Mouse (Mus musculus) Muller cell, postnatal 12 days (primary cell): Measurements from ENCODE around the gene Map7.

Experiments used
- DNase-seq: peaks from one replicate; pipeline ENCODE4 v3.0.0-alpha.2; 2015; ENCODE audit errors: inconsistent ontology term

The Map7 gene

DNA sequence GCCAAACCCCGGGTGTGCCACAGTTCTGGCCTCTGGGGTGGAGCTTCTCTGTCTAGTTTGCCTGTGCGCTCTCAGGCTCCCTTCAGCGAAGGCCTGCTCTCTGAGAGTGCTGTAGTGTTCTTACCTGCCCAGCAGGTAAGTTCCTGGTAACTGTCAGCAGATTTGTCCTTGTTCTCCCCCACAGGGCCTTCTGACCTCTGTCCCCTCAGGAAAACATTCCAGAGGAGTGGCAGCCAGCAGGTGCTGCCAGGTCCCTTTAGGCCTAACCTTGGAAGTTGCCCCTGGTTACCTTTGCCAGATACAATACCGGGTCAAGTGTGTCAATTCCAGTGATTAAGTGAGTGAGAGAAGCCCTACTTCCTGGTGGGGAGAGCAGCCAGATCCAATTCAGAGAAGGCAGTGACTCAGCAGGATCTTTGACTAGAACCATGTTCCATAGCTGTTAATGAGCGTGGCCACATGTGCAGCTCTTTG, 38.6 kb downstream of the Map7 start:
- DNase-seq = no peak

DNA sequence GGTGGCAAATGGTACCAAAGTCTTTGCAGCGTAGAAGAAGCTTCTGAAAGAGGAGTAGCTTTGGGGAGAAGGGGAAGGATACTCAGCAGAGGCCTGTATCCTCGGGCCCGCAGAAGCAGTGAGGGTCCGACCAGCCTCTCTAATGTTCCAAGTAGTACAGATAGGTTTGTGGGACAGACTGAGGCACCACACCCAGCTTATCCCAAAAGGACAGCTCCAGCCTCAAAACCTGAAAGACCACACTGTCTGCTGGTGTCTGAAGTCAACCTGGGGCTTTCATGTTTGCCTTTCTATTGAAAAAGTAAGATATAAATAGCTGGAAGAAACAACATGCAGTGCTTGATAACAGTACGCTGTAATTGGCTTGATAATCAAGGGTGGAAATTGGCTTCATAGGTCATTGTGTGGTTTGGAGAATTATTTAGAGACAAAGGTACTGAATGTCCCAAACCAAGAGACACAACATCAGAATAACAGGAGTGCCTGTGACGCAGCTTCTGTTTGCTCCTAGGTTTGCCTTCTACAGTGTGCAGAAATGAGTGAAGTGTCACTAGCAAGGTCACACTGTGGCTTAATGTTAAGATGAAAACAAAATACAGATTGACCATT, 42.0 kb downstream of the Map7 start:
- DNase-seq = no peak

DNA sequence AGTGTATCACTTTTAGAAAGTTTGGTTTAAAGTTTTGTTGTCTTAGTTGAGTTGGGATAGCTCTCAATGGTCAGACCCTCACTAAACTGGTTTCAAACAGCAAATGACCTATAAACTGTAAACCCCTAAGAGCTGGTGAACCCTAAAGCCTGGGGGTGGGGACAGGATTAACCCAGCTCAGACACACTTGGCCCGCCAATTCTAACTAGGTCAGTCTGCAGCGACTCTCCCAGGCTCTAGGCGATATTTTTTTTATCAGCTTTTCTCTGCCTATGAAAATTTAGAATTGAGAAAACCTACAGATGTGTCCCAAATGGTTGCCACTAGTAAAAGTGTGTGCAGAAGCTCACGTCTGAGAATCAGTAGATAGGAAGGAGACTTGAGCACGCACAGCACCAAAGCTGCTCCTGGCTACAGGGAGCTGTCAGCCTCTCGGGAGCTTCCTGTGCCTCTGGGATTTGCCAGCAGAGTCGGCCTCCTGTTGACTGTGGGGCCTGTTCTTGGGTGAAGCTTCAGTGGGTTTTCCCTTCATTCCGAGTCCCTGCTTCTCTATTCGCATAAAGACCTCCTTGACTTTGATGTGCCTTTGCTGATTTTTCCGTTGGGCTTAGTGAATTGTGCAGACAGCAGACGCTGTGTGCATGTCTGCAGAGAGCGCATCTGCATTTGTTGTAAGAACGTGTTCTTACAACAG, 46.7 kb downstream of the Map7 start:
- peak; percentile 16 for DNase-seq

DNA sequence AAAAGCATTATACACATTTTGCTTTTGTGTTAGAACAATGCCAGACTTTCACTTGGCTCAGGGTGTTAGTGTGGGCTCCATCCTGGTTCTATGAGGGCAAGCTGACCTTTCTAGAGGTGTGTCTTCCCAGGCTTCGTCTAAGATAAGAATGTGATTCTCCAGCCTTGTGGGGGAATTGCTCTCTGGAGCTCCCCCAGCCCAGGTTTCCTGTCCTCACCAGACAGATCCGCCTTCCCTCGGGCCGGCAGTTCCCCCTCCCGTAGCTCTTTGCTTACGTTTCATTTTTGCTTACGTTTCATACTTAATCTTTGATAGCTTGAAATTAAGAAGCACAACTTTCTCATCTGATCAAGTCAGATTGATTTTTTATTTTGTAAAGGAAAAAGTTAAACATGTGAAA, 48.8 kb downstream of the Map7 start:
- no peak for DNase-seq

DNA sequence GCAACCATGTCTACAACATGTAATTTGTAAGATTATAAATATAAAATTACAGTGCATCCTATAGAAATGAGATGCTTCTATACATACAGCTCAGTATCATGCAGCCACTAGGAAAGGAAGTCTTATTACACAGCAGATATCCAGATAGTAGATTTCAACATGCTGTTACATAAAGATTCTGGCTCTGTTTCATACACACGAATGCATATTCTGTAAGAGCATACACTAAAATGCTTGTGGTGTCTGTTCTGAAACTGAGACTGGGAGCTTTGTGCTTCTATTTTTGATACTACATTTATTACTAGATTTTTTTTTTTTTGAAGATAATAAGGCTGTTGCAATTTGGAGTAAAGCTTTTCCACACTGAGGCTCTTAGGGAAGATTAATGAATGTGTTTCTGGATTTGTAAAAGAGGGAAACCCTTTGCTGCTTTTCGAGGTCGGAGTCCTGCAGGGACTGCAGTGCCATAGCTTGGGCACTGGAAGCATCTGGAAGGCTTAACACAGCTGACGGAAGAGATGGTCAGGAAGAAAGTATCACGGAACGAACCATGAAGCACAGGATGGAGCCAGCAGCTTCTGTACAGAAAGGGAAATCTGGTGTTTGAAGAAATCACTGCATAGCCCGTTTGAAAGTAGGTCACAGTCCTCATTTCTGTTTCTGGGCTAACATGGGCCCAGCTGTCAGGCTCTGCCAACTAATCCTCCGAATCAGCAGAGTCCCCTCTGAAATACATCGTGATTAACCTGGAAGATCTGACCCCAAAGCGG, 50.9 kb downstream of the Map7 start:
- DNase-seq = peak; percentile 47

DNA sequence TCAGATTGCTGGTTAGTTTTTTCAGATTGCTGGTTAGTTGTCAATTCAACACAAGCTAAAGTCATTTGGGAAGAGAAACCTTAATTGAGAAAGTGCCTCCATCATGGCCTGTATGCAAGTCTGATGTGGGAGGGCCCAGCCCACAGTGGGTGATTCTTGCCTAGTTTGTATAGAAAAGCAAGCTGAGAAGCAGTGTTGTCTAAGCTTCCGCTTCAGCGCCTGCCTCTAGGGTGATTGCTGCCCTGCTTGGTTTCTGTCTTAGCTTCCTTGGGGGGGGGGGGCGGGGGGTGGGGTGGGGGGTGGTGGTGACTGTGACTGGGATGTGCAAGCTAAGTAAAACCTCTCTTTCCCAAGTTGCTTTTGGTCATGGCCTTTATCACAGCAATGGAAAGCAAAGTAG, 53.0 kb downstream of the Map7 start:
- DNase-seq = peak; percentile 46

- DNase-seq = peak; percentile 10
Observed at GRCm38 (mm10) chr10:20202171-20202570, 53.9 kb downstream of the Map7 start.

DNA sequence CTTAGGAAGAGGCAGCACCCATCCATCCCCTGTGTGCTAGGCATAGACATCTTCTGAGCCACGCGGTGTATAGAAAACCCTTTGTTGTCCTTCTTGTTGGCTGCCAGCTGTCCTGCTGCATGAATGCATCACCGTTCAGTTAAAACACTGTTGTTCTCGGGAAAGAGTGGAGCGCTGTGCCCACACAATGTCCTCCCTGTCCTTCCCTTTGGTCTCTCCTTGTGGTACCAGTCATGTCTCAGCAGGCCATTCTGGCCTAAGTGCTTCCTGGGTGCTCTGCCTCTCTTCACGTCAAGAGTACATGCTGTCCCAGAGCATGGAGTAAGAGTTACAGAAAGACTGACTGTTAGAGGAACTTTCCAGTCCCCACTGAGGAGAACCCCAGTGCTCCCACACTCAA, 54.5 kb downstream of the Map7 start:
- DNase-seq = peak; percentile 65

GRCm38 (mm10) chr10:20203502-20203901, 55.2 kb downstream of the Map7 start:
- no peak for DNase-seq

DNA sequence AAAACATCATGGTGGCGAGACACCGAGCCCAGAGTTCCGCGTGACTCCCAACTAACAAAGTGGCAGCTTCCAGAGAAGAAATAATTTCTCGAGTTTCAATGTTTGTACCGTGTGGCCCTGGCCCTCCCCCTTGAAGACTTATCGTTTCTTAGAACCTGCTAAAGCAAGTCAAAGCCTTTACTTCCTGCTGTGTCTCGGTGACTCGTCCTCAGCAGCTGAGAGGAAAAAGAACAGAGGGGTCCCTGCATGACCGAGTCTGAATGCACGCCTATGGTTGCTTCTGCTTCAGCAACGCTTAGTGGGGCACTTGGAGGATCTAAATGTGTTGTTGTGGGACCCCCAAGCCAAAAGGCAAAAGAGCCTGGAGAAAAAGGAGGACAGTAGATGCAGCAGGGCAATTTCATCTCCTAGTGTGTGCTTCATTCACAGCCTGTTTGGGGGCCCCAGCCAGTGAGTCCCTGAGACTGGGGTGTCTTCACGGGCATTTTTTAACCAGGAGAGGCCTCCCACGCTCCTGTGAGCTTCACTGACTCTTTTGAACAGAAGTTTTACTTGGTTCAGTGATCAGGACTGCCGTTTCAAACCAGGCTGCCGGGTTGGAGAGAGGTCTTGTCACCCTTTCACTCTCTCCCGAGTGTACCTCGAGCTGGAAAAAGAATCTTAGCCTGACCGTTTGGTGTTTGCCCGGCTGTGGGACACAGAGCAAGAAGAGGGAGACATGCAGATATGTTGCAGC, 56.6 kb downstream of the Map7 start:
- DNase-seq = peak; percentile 84

GRCm38 (mm10) chr10:20206966-20207365, 58.7 kb downstream of the Map7 start:
- DNase-seq = peak; percentile 30

DNA sequence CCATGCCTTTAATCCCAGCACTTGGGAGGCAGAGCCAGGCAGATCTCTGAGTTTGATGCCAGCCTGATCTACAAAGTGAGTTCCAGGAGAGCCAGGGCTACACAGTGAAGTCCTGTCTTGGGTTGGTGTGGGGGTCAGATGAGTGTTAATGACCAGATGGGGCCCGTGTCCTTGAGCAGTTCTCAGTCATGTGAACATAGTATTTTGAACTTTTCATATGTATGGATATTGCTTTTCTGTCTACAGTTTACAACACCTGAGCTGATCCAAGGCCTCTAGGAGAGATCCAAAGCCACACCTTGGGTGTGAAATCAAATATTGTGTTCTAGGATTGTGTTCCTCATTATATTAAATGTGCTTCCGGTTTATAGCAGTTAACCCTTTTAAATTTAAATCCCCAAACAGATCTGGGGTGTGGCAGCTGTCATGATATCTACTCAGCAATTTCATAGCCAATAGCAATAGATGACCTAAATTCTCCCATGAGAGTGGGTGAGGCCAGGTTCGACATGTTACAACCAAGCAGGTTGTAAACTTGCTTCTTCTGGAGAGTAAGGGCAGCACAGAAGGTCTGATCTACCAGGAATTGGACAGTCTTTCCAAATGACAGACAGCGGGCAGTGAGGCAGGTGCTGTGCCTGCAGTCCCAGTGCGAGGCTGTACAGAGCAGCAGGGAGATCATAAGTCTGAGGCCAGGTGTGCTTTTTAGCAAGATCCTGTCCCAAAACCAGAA, 61.5 kb downstream of the Map7 start:
- no peak for DNase-seq

GRCm38 (mm10) chr10:20214418-20214817, 66.1 kb downstream of the Map7 start:
- DNase-seq = no peak

- no peak for DNase-seq
Observed at GRCm38 (mm10) chr10:20216982-20217381, 68.7 kb downstream of the Map7 start.

- no peak for DNase-seq
Observed at GRCm38 (mm10) chr10:20218866-20219265, 70.6 kb downstream of the Map7 start.

DNA sequence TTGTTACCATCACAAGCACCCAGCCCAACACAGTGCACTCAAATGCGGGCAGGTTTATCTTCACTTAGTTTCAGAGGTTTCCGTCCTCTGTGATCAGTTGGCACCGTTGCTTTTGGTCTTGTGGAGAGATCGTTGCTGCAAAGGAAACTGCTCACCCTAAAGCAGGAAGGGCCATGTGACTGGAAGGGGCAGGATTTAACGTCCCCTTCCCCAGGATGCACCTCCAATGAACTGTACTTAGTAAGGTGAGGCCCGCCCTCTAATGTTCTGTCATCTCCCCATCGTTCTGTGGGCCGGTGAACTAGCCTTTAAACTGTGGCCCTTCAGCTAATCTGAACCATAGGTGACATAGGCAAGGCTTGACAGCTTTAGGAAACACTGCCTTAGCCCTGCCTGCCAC, 71.3 kb downstream of the Map7 start:
- DNase-seq = no peak

DNA sequence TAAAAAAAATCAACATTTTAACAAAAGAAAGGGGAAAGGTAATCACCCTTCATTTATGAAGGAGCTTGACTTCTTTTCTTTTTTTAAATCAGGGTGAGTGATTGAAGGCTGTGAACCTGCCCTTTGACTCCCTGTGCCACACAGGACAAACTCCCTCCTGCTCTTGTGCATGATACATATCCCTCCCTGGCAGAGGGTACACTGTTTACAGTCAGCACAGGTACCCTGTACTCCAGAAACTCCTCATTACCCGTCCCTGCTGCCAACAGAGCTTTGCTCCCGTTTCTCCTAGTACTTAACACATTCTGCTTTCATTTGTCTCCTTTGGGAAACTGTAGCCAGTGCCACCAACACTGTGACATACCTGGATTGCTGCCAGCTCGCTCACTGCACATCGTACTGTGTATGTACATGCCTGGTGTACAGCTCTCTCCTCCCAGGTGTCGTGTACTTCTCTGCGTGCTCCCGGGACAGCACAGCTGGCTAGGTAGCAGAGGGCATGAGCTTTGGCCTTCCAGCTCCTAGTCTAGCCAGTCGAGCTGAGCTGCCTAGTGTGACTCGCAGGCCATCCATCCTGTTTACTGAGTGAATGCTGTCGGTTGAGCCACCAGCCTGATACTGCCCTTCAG, 72.3 kb downstream of the Map7 start:
- DNase-seq = peak; percentile 57

- no peak for DNase-seq
Observed at GRCm38 (mm10) chr10:20222011-20222410, 73.7 kb downstream of the Map7 start.

DNA sequence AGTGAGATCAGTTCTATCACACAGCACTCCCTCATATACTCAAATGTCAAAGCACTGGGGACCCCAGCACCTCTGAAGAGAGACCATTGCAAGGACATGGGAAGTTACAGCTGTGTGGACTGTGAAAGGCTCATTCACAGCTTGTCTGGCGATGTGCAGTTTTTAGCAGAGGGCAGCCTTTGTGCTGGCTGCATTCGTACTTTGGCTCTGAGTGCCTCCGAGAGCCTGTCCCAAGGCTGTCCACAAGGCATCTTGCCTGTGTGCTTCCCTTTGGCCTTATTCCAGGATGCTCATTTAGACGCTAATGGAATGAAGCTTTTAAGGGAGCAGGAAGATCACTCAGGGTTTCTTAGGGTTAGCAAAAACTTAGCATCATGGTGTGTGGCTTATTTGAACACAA, 78.5 kb downstream of the Map7 start:
- DNase-seq = peak; percentile 64

DNA sequence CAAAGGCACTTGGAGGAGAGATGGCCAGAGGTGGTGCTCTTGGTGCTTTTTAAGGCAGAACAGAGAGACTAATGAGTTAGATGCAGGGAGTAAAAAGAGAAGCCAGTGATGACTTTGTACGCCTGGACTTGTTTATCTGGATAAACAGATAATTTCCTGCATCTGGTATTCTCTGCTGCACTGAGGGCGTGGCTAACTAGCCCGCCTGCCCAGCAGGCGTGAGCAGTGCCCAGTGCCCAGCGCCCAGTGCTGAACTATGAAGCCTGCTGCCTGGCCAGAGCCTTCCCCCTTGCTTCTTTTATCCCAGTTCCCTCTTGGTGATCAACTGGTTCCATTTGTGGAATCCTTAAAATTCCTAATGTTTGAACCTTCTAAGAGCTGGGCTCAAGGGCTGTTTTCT, 81.8 kb downstream of the Map7 start:
- DNase-seq = no peak

DNA sequence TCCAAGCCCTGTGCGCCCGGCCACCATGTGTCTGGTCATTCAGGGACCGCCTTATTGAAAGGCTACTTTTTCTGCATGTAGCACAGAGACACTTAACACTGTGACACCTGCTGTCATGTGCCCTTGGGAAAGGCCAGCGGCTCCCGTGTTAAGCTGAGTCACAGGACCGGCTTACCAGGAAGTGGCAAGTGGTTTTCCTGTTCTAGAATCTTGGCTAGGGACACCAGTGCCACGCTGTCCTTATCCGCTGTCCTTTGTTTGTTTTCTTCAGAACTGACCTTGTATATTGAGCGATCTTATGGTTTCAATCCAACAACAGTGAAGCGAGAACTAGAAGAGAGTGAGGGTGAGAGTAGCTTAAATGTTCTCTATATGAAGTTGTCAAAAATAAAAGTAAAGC, 85.2 kb downstream of the Map7 start:
- no peak for DNase-seq
